Mouse (Mus musculus): ENCODE measurements at regions not wholly inside any gene's neighbourhood (a gene's known extent, or its start where the extent isn't known, plus 50 kb on each side); places are given as distances from the start of the nearest gene placed in this dataset.

DNA sequence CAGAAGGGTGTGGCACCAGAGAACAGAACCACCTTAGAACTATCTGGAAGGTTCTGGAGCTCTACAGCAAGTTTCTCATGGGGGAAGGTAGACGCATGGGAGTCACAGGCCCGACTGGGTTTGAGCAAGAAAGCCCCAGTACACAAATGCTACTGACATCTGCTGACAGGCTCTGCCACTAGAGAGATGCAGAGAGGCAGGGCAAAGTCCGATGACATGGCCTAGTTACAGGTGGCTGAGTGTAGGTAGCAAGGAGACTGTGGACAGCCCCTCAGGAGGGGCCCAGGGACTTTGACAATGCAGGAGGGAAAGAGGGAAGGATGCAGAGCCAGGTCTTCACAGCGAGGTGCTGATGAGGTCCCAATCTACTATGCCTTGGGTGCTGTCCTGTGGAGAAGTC is 305.3 kb upstream of the Dio3 start:
- dilution Hi-C loops (cut with MboI; ENCODE audit: extremely low pct_ligation_motif_present, extremely low pct_unique_long_range_greater_than_20kb, low sequenced_read_pairs) (no loop called here), in situ Hi-C loops (cut with MboI; ENCODE audit: low pct_ligation_motif_present, low pct_unique_long_range_greater_than_20kb, low sequenced_read_pairs) (no loop called here)
- Histone ChIP-seq H3K27me3 (replicated peaks) (no peaks in the 10 kb centered on the region), H3K79me2 (replicated peaks; ENCODE audit: control insufficient read depth, extremely low read depth, insufficient read depth, poor library complexity, severe bottlenecking) (no peaks in the 10 kb centered on the region), H3K4me2 (ENCODE audit: insufficient read depth, low read depth, poor library complexity, severe bottlenecking) (no peak overlapping the region), H3K36me3 (replicated peaks in 1 of 2; ENCODE audit: control insufficient read depth in 1 of 2, insufficient read depth in 1 of 2, low read length in 1 of 2) (no peaks in the 10 kb centered on the region), H3K9ac (ENCODE audit: insufficient read depth, low read depth) (no peak overlapping the region), H3K9me3 (replicated peaks; ENCODE audit: low read length) (peaks cover 93% of the 10 kb centered on the region), H3K4me3 (replicated peaks in 1 of 3; ENCODE audit: low read depth in 2 of 3, low read length in 2 of 3, poor library complexity in 1 of 3) (no peak overlapping the region), H3K4me1 (ENCODE audit: control insufficient read depth in 1 of 2, insufficient read depth in 2 of 2) (no peaks in the 10 kb centered on the region), H3K27ac (ENCODE audit: insufficient read depth, low read depth) (no peak overlapping the region)
- no peak for TF ChIP-seq JUN (IDR thresholded peaks at IDR 0.05; ENCODE audit: insufficient read depth, low read depth, low read length)
- TF ChIP-seq USF2 (conservative IDR thresholded peaks at IDR 0.05; ENCODE audit: low read depth, low read length): no peak
- no peak for TF ChIP-seq ZMIZ1 (IDR thresholded peaks at IDR 0.05; ENCODE audit: low read depth, low read length)
- no peak for TF ChIP-seq IRF4 (IDR thresholded peaks at IDR 0.05; ENCODE audit: low read depth, low read length)
- no peak for TF ChIP-seq JUND (conservative IDR thresholded peaks at IDR 0.05; ENCODE audit: low read depth, low read length)
- no peak for DNase-seq (ENCODE audit: extremely low read depth)

DNA sequence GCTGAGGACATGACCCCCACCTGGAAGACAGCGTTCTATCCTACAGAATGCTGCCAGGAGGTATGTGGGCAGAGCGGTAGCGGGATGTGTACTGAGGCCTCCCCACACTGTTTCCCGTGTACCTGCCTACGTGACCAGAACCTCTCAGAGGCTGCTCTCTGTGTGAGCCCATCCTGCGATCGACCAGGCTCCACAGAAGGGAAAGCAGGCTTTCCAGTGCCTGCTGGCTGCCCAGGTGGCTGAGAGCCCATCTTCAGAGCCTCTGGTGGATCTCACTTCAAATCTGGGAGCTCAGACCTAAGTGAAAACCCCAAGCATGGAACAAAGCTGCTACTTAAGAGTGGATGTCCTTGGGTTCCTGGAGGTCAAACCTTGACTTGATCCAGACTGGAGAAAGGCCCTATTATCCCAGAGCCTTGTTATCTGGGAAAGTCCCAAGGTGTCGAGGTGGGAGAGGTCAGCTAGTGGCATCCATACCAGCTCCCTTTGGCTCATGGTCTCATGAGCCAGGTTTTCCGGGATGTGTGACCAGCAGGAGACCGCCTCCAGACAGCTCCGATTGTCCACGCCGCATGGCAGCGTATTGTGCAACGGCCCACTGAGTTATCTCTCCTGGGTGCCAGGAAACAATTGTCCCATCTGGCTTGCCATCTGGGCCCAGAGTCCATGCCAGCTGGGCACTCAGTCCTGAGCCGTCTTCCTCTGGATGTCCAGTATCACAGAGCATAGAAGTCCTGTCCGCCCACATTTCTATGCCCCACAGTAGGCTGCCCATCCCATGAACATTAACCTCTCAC is 303.5 kb upstream of the Dio3 start:
- Histone ChIP-seq H3K9ac (ENCODE audit: insufficient read depth, low read depth) (no peak overlapping the region), H3K27ac (ENCODE audit: insufficient read depth, low read depth) (no peak overlapping the region), H3K9me3 (replicated peaks; ENCODE audit: low read length) (peaks cover 93% of the 10 kb centered on the region), H3K27me3 (replicated peaks) (no peaks in the 10 kb centered on the region), H3K79me2 (replicated peaks; ENCODE audit: control insufficient read depth, extremely low read depth, insufficient read depth, poor library complexity, severe bottlenecking) (no peaks in the 10 kb centered on the region), H3K4me1 (ENCODE audit: control insufficient read depth in 1 of 2, insufficient read depth in 2 of 2) (no peaks in the 10 kb centered on the region), H3K4me2 (ENCODE audit: insufficient read depth, low read depth, poor library complexity, severe bottlenecking) (no peak overlapping the region), H3K4me3 (replicated peaks in 1 of 3; ENCODE audit: low read depth in 2 of 3, low read length in 2 of 3, poor library complexity in 1 of 3) (no peak overlapping the region), H3K36me3 (replicated peaks in 1 of 2; ENCODE audit: control insufficient read depth in 1 of 2, insufficient read depth in 1 of 2, low read length in 1 of 2) (no peaks in the 10 kb centered on the region)
- TF ChIP-seq CHD1 (IDR thresholded peaks at IDR 0.05; ENCODE audit: low read depth, low read length) (no peak), MYC (IDR thresholded peaks at IDR 0.05; ENCODE audit: low read depth, low read length) (no peak), POLR2A (IDR thresholded peaks at IDR 0.05; ENCODE audit: low read depth, low read length) (no peak), NRF1 (IDR thresholded peaks at IDR 0.05; ENCODE audit: low read depth, low read length) (no peak), TCF12 (IDR thresholded peaks at IDR 0.05; ENCODE audit: low read depth, low read length) (no peak), RCOR1 (conservative IDR thresholded peaks at IDR 0.05; ENCODE audit: low read depth, low read length) (no peak), USF1 (IDR thresholded peaks at IDR 0.05; ENCODE audit: low read depth, low read length) (no peak), SMC3 (IDR thresholded peaks at IDR 0.05; ENCODE audit: low read depth, low read length) (no peak), EP300 (IDR thresholded peaks at IDR 0.05; ENCODE audit: low read length) (no peak), POLR2AphosphoS2 (IDR thresholded peaks at IDR 0.05; ENCODE audit: low read depth, low read length) (no peak), GABPA (IDR thresholded peaks at IDR 0.05; ENCODE audit: insufficient replicate concordance, low read depth, low read length) (no peak), ELF1 (IDR thresholded peaks at IDR 0.05; ENCODE audit: low read depth, low read length) (no peak), MAX (IDR thresholded peaks at IDR 0.05; ENCODE audit: low read length) (no peak), MXI1 (IDR thresholded peaks at IDR 0.05; ENCODE audit: low read depth, low read length) (no peak), MAFK (IDR thresholded peaks at IDR 0.05; ENCODE audit: insufficient replicate concordance, low read length) (no peak)
- in situ Hi-C loops (cut with MboI; ENCODE audit: low pct_ligation_motif_present, low pct_unique_long_range_greater_than_20kb, low sequenced_read_pairs): no loop called here
- no peak for DNase-seq (ENCODE audit: extremely low read depth)
- dilution Hi-C loops (cut with MboI; ENCODE audit: extremely low pct_ligation_motif_present, extremely low pct_unique_long_range_greater_than_20kb, low sequenced_read_pairs): no loop called here

Measured in CH12.LX (cell line).